Mouse (Mus musculus) mature B cell (primary cell): ENCODE data around the gene Clta.
"Not testable (repeated sequence)": the region's sequence is repeated elsewhere in the genome, so short reads cannot be mapped to it uniquely, and the experiment has no call there.

Source experiments
- in situ Hi-C: fragments of 300-500 bp; cut with MboI; formaldehyde crosslinking; loops from 2 replicates; pipeline ENCODE4 v1.14.3; 2019

Gene Clta

GRCm38 (mm10) chr4:44023681-44024080 lies 19.4 kb downstream of the Clta start:
- in situ Hi-C loops = no loop called here

- in situ Hi-C loops = no loop called here
Observed at GRCm38 (mm10) chr4:44024241-44024640, 20.0 kb downstream of the Clta start.

GRCm38 (mm10) chr4:44025570-44025969 lies 21.3 kb downstream of the Clta start:
- in situ Hi-C loops = no loop called here

DNA sequence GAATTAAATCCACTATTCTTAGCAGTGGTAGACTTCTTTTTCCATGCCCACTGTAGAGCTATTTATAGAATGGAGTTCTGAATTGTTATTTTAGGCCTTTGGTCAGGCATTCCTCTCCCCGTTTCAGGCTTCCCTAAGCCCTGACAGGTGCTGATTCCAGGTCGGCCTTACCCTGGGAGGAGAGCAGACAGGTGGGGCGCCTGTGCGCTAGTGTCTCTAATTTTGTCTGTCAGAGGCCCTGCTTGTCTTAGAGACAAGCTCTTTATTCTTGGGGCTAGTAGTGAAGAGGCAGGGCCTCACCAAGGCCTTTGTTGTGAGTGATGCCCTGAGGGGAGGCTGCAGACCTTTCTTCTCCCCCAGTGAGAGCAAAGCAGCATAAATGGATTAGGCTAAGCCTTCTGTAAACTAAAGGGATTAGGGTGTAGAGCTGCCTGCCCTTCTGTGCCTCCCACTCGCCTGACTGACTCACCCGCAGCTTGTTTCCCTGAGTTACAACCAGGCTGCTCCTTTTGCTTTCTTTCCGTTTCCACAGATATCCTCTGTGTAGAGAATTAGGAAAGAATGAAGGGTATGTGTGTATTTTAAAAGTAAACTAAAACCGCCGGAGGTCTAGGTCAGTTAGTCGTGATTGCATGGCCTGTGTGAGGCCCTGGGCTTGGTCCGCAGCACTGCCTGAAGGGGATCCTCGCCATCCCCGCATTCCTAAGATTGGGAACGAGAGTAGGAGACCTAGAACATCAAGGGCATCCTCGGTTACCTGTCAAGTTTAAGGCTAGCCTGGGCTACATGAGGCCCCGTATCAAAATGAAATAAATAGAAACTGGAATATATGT lies 24.3 kb downstream of the Clta start:
- in situ Hi-C loops = no loop called here

DNA sequence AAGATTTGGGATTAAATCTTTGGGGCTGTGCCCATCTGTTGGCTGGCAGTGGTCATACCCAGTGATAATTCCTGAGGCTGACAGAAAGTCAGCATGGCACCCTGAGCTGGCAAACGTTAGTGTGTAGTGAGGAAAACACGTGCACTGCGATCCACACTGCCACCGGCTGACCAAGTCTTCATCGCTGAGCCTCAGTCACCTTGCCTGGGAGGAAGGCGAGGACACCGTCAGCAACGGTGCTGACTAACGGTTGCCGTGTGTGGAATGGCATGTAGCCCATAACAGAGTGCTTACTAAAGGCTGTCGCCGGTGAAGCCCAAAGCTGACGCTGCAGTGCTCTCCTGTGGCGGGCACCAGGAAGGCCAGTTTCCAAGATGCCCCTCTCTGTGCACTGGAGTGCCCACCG lies 25.4 kb downstream of the Clta start:
- in situ Hi-C loops = no loop called here

DNA sequence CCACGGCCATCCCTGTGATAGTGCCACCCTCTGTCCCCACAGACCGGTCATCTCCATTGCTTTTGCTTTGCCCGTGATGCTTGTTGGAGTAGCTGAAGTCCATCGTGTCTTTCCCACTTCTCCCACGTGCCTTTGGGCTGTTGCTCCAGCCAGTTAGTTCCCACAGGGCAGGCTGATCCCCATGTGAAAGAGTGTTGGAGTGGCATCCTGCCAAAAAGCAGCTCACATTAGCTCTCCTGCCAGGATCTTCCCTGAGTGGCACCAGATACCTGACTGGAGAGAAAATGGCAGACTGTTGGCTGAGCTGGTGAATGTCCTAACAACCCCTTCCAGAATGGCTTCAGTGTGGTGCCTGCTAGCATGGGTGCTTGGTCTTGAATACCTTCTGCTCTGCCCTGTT lies 27.3 kb downstream of the Clta start:
- in situ Hi-C loops = no loop called here

GRCm38 (mm10) chr4:44036455-44036854 lies 32.2 kb downstream of the Clta start:
- in situ Hi-C loops = no loop called here

- in situ Hi-C loops = no loop called here
Observed at GRCm38 (mm10) chr4:44040802-44041201, 36.5 kb downstream of the Clta start.

DNA sequence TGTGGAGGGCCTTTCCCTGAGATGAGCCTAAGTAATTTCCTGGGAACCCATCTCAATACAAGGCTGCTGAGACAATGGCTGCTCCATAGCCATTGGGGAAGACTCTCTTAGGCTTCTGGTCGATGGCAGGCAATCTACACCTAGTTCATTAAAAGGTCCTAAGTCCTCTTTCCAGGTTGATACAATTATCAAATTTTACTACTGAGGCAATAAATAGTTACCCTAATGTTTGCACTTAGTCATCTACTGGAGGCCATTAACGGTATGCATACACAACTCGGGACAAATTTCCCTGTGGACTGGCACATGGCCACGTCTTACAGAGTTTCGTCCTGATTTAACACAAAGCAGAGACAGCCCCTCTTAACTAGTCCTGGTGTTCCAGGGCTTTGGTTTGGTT lies 38.2 kb downstream of the Clta start:
- in situ Hi-C loops = no loop called here

- in situ Hi-C loops = not testable (repeated sequence)
Observed at GRCm38 (mm10) chr4:44043182-44043581, 38.9 kb downstream of the Clta start.

GRCm38 (mm10) chr4:44044685-44045356 lies 40.6 kb downstream of the Clta start:
- in situ Hi-C loops = no loop called here

- in situ Hi-C loops = no loop called here
Observed at GRCm38 (mm10) chr4:44046066-44046465, 41.8 kb downstream of the Clta start.

- in situ Hi-C loops = no loop called here
Observed at GRCm38 (mm10) chr4:44049812-44050211, 45.6 kb downstream of the Clta start.

DNA sequence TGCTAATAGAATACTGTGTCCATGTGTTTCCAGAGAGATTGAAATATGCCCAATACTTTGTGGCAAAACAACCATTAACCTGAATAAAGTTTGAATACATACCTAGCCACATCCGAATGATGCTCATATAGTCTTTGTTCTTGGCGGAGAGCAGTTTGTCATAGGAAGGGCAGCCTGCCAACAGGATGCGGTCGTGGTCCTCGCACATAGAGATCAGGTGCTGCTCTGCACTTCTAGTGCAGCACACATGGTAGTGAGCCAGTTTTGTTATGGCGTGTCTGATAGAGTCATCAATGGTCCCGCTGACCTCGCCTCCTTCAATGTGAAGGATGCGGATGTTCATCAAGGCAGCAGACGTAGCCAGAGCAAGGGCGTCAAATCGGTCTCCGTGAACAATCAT lies 55.4 kb downstream of the Clta start:
- in situ Hi-C loops = loop anchor here (10.0 kb wide), 1 partner anchor 55 kb away; no protein-coding TSS in a partner anchor

DNA sequence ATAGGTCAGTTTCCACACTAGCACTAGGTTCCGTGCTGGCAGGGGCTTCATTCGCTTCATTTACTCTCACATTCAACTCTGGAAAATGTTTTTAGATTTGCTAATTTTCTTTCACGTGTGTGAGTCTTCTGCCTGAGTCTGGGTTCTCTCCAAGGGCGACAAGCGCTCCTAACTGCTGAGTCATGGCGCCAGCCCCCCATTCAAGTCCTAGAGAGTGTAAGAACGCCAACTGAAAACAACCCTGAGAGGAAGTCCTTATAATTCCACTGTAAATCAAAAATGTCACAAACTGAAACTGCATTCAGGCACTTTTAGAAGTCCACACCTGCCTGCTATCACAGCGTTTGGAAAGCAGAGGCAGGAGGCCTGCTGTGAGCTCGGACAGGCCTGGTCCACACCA lies 57.8 kb downstream of the Clta start:
- in situ Hi-C loops = loop anchor here (10.0 kb wide), 1 partner anchor 53 kb away; no protein-coding TSS in a partner anchor

- in situ Hi-C loops = loop anchor here (10.0 kb wide), 1 partner anchor 52 kb away; no protein-coding TSS in a partner anchor
Observed at GRCm38 (mm10) chr4:44062816-44063215, 58.6 kb downstream of the Clta start.

- in situ Hi-C loops = loop anchor here (10.0 kb wide), 1 partner anchor 49 kb away; no protein-coding TSS in a partner anchor
Observed at GRCm38 (mm10) chr4:44065355-44066025, 61.2 kb downstream of the Clta start.

GRCm38 (mm10) chr4:44066891-44067290 lies 62.6 kb downstream of the Clta start:
- in situ Hi-C loops = loop anchor here (10.0 kb wide), 1 partner anchor 48 kb away; no protein-coding TSS in a partner anchor

DNA sequence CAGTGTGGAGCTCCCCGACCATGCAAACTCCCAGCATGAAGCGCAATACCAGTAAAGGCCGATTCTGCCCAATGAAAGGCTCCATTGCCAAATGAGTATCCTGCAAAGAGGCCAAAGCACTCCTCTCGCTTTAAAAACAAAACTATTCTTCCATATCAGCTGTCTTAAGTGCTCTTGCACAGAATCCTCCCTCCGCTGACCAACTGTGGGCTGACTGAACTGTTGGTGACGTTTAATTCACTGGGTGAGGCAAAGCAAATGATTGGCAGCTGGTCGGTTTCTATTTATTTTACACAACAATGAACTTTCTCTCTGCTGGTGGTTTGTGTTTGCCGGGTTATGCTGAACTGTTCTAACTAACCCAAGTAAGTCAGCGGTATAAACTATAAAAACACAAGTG lies 64.5 kb downstream of the Clta start:
- in situ Hi-C loops = loop anchor here (10.0 kb wide), 1 partner anchor 46 kb away; no protein-coding TSS in a partner anchor

GRCm38 (mm10) chr4:44069411-44069810 lies 65.2 kb downstream of the Clta start:
- in situ Hi-C loops = loop anchor here (10.0 kb wide), 1 partner anchor 45 kb away; no protein-coding TSS in a partner anchor

DNA sequence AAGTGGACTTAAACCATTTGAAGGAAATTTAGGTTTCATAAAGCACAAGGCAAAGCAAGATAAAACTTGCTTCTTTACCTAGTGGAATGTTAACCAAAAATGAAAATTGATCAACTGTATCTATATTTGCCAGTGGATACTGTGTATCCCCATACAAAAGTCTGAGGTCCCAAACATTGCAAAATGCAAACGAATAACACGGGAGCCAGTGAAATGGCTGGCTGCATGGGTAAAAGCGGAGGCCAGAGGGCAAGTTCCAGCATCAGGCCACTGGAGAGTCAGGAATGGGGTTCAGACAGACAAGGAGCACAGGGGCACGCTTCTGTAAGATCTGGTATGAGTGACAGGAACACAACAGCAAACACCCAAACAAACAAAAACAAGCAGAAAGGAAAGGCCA lies 66.4 kb downstream of the Clta start:
- in situ Hi-C loops = no loop called here

DNA sequence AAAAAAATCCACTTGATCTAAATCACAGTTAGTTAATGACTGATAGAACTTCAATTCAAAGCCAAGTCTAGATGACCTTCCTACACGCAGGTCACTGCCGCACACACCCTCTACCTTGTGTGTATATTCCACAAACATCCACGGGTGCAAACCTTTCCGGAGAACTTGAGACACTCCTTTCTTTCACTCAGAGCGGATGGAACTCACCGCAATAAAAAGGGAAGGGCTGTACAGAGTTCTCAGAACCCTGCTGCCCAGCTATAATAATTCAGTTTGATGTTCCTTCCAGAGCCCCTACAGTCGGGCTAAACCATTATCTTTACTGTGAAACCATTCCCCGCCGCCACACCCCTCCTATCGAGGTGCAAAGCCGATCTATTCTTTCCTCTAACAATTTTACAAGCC lies 67.5 kb downstream of the Clta start:
- in situ Hi-C loops = no loop called here
